Mouse (Mus musculus) embryonic facial prominence, embryonic 10.5 days (tissue): ENCODE results near the gene Plekha1. TPM values are rescaled to one million over a fixed set of nuclear protein-coding genes. Genes with fewer than 3 reads are reported as not detected.

Source experiments
- DNase-seq: peaks from one replicate; pipeline ENCODE4 v3.0.0-alpha.2; 2017; ENCODE audit warnings: low spot score
- H3K27ac ChIP-seq: fragments of 300-500 bp; sonication (generic); replicated peaks from 2 replicates; pipeline ENCODE4 v1.5.1; 2016; ENCODE audit warnings: mild to moderate bottlenecking
- H3K27me3 ChIP-seq: fragments of 300-500 bp; sonication (generic); replicated peaks from 2 replicates; pipeline ENCODE4 v1.6.1; 2016; ENCODE audit warnings: low read depth, mild to moderate bottlenecking; ENCODE audit not compliant: poor library complexity, severe bottlenecking
- H3K36me3 ChIP-seq: fragments of 300-500 bp; sonication (generic); replicated peaks from 2 replicates; pipeline ENCODE4 v1.6.1; 2016; ENCODE audit warnings: mild to moderate bottlenecking, moderate library complexity
- H3K4me1 ChIP-seq: fragments of 300-500 bp; sonication (generic); 2 replicates; pipeline ENCODE4 v1.6.1; 2016
- H3K4me3 ChIP-seq: fragments of 300-500 bp; sonication (generic); 2 replicates; pipeline ENCODE4 v1.5.1; 2016; ENCODE audit warnings: mild to moderate bottlenecking, moderate library complexity
- H3K9me3 ChIP-seq: fragments of 300-500 bp; sonication (generic); 2 replicates; pipeline ENCODE4 v1.6.1; 2016; ENCODE audit warnings: mild to moderate bottlenecking
- WGBS: fragments of 180-500 bp; shearing (Covaris S2); methylation state at CpG from one replicate; pipeline ENCODE4 v1.1.7; 2016; 5-methylcytosine and 5-hydroxymethylcytosine counted together
- polyA plus RNA-seq: library from polyadenylated mRNA; unstranded; fragments of >200 nt; fragmentation: Nextera tagmentation; extraction: Ambion mirVana; gene quantifications from 2 replicates; pipeline ENCODE4 v1.2.1, GENCODE M21; 2016

Gene Plekha1
- polyA plus RNA-seq, 1 experiment from 2014 or later: 37.5 TPM

DNA sequence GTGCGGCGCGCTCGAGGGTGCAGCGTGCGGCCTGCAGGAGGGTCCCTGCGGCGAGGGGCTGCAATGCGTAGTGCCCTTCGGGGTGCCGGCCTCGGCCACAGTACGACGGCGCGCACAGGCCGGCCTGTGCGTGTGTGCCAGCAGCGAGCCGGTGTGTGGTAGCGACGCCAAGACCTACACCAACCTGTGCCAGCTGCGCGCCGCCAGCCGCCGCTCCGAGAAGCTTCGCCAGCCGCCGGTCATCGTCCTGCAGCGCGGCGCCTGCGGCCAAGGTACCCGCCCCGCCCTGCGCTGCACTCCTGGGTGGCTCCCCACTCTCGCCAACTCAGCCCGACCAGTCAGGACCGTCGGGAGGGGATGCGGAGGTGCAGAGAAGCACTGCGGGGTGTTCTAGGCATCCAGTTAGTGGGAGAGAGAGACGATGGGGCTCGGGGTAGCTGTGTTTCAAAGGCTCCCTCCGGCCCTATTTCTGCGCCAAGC, 71.0 kb downstream of the Plekha1 start:
- WGBS: 2% methylated on average over 49 of the region's 49 CpGs
- Histone ChIP-seq H3K36me3 (no peaks in the 10 kb centered on the region), H3K27ac (no peak overlapping the region; the same call in 1 of the 2 replicates), H3K4me1 (peaks cover 16% of the 10 kb centered on the region), H3K4me3 (peak overlapping the region; percentile 61), H3K9me3 (no peaks in the 10 kb centered on the region), H3K27me3 (peaks cover 93% of the 10 kb centered on the region)
- DNase-seq: peak; percentile 43

DNA sequence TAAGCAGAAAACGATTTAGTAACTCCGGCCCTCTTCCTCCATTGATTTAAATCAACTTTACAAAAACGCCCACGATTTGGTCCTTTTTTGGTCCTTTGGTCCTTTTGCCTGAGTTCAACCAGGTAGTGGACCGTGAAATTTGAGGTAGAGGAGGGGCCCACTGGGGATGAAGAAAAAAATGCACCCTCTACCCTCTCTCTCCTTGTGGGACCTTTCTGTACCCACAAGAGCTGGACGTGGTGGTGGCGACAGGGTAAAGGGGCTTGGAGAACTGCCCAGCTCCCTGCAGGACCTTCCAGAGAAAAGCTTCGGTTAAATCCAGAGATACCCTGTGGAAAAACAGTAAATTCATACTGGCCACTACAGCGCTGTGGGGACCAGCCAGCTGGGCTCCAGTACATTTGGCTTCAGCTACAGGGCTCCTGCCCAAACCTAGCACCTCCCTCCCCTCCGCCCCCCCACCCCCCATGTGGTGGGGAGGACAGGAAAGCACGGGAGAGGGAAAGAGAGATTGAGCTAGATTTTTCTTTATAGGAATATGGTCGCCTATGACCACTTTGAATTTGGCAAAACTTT, 71.8 kb downstream of the Plekha1 start:
- no peaks in the 10 kb centered on the region for H3K36me3 ChIP-seq
- DNase-seq: no peak
- no peak overlapping the region for H3K27ac ChIP-seq
- 28% methylated on average over 12 of the region's 12 CpGs for WGBS
- H3K9me3 ChIP-seq: no peaks in the 10 kb centered on the region
- peaks cover 90% of the 10 kb centered on the region for H3K27me3 ChIP-seq
- peaks cover 16% of the 10 kb centered on the region for H3K4me1 ChIP-seq
- no peak overlapping the region for H3K4me3 ChIP-seq

DNA sequence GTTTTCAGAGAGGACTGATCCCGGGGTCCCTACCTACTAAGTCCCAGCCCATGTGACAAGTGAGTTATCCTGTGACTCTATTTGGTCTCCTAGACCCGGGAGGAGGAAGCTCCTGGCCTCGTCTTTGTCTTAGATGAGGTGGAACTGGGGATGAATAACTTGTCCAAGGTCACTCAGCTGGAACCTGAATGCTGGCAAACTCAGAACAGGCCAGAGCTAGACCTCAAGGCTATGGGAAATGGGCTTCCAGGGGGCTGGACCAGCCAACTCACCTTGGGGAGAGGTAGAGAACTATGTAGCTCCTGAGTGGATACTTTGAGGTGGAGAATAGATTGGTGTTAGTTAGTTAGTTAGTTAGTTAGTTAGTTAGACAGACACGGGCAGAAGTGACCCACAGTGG, 72.4 kb downstream of the Plekha1 start:
- Histone ChIP-seq H3K27me3 (peaks cover 84% of the 10 kb centered on the region), H3K36me3 (no peaks in the 10 kb centered on the region), H3K4me1 (peaks cover 16% of the 10 kb centered on the region), H3K27ac (no peak overlapping the region), H3K9me3 (no peaks in the 10 kb centered on the region), H3K4me3 (no peak overlapping the region)
- 63% methylated on average over 4 of the region's 4 CpGs for WGBS
- no peak for DNase-seq

DNA sequence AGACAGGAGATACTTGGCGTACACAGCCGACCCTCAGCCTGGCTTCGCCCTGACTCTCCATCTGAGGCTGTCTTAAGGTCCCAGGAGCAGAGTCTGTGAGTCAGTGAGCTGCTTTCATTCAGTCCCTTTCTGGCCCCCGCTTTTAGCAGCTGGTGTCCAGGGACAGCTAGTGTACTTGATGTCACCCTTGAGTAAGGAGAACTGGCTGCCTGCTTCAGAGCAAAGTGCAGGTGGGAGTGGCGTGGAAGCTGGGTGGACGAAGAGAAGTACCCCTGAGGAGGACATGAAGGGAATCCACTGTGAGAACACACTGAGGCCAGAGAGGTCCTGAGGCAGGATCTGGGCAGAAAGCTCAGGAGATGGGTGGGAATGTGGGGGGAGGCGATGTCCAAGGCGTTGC, 73.3 kb downstream of the Plekha1 start:
- Histone ChIP-seq H3K4me3 (no peak overlapping the region), H3K36me3 (no peaks in the 10 kb centered on the region), H3K9me3 (no peaks in the 10 kb centered on the region), H3K27ac (no peak overlapping the region), H3K27me3 (peaks cover 75% of the 10 kb centered on the region), H3K4me1 (peaks cover 16% of the 10 kb centered on the region)
- no peak for DNase-seq
- WGBS: 92% methylated on average over 8 of the region's 8 CpGs

DNA sequence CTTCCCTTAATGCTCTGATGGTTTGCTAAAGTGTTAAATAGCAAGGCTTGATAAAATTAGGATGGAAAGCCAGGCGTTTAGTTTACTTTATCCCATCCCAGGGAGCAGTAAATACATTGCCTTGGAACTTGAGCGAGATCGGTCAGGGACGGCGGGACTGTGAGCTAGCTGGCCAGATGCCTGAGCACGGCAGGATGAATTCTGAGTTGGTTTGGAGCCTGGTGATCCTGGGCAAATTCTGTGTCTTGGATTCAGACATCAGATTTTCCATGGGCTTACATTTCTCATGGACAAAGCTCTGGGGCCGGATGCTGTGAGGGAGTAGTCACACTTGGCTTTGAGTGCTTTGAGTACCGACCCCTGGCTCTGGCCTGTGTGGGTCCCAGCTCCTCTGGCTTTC, 75.2 kb downstream of the Plekha1 start:
- H3K4me1 ChIP-seq: peaks cover 12% of the 10 kb centered on the region
- H3K27me3 ChIP-seq: peaks cover 56% of the 10 kb centered on the region
- no peaks in the 10 kb centered on the region for H3K9me3 ChIP-seq
- WGBS: 86% methylated on average over 8 of the region's 8 CpGs
- no peak for DNase-seq
- no peak overlapping the region for H3K4me3 ChIP-seq
- no peak overlapping the region for H3K27ac ChIP-seq
- no peaks in the 10 kb centered on the region for H3K36me3 ChIP-seq

DNA sequence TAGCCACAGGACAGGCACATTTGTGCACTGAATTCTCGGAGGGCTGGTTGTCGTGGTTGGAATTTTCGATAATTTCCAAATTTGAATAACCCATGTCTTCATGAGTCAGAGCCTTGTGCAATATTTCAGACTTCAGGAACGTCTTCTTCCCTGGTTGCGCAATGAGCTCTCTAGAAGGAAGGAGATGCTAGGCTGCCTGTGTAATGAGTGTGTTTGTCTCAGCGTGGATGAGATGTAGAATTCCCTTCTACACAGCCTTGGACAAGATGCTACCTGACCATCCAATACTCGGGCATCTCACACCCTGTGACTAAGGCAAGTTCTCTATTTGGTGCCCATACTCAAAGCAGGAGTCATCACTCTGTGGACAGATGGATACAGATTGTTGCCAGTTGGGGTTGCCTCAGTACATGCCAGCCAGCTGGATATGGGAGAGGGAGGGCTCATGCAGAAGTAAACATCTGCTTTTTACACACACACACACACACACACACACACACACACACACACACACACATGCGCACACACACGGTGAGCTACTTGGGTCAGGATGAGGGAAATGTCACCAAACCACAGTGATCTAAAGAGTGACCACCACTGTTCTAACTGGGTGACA, 77.8 kb downstream of the Plekha1 start:
- 89% methylated on average over 9 of the region's 9 CpGs for WGBS
- Histone ChIP-seq H3K4me3 (no peak overlapping the region), H3K36me3 (no peaks in the 10 kb centered on the region), H3K27me3 (peaks cover 30% of the 10 kb centered on the region), H3K4me1 (no peaks in the 10 kb centered on the region), H3K9me3 (no peaks in the 10 kb centered on the region), H3K27ac (no peak overlapping the region)
- DNase-seq: no peak

DNA sequence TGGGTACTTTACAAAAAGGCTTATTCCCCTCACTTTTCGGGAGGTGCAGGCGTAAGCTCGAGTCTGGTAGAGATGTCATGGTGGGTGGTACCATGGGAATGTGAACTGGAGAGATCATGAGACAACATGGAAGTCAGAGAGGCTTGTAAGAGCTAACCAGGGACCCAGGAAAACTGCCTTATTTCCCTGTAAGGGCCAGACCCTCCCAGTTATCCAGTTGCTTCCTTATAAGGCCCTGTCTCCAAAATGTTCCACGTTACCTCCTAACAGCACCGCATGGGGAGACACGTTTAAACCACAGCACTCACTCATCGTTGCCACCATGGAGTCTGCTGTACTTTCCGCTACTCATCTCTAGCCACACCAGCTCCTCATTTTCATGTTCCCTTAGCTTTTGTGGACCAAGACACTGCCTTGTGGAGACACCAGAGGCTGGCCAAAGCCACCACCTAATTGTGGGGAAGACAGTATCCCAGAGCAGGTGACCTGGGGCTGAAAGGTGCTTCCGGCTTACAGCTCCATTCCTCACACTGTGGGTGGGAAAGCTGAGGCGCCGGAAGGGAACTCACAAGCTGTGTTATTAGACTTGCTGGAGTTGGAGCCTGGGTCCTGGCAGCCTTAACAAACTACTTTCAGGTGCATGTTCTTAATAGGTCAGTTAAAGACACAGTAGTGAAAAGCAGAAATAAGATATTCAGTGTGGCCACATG, 79.4 kb downstream of the Plekha1 start:
- Histone ChIP-seq H3K9me3 (no peaks in the 10 kb centered on the region), H3K4me3 (no peak overlapping the region), H3K27ac (no peak overlapping the region), H3K27me3 (peaks cover 14% of the 10 kb centered on the region), H3K36me3 (no peaks in the 10 kb centered on the region), H3K4me1 (peaks cover 12% of the 10 kb centered on the region)
- DNase-seq: no peak
- 91% methylated on average over 11 of the region's 11 CpGs for WGBS

DNA sequence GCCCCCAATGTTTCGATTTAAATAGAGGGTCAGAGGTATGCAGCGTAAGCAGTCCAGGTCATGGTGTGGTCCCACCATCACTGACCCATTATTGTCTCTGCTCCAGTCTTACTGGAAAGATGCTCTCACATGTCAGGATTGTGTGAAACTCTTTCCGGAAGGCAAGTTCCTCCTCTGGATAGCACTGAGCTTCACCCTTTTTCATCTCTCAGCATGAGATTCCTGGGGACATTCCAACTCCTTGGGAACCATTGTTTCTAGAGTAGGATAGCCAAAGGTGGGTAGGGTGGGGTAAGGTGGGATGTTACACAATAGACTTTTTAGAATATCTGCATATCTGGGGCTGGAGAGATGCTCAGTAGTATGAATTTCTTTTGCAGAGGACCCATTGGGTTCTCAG, 80.2 kb downstream of the Plekha1 start:
- H3K36me3 ChIP-seq: no peaks in the 10 kb centered on the region
- H3K27me3 ChIP-seq: peaks cover 6% of the 10 kb centered on the region; the same call in 1 of the 2 replicates
- no peak overlapping the region for H3K4me3 ChIP-seq
- H3K4me1 ChIP-seq: peaks cover 12% of the 10 kb centered on the region
- 89% methylated on average over 3 of the region's 3 CpGs for WGBS
- DNase-seq: no peak
- H3K27ac ChIP-seq: no peak overlapping the region
- no peaks in the 10 kb centered on the region for H3K9me3 ChIP-seq

DNA sequence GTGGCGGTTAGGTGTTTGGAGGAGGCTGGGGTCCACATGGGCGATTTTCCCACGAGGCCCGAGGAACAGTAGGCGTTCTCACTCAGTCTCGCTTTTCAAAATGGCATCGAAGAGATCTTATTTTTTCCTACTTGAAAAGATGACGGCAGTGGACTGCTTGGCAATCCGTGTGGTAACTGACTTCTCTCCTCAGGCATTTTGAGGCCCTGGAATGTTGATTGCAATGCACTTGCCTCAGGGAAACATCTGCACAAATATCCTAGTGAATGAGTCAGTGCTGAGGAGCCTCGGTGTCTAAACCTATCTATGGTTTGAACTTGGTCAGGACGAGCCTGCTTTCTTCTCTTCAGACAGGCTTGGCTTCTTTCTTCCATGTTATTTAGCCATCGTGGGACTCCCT, 80.7 kb downstream of the Plekha1 start:
- Histone ChIP-seq H3K4me1 (peaks cover 12% of the 10 kb centered on the region), H3K4me3 (no peak overlapping the region), H3K36me3 (no peaks in the 10 kb centered on the region), H3K9me3 (no peaks in the 10 kb centered on the region), H3K27me3 (0 out of 2 replicates have a peak, but pooled peaks cover under 1% of the 10 kb centered on the region), H3K27ac (no peak overlapping the region)
- WGBS: 83% methylated on average over 12 of the region's 12 CpGs
- no peak for DNase-seq

DNA sequence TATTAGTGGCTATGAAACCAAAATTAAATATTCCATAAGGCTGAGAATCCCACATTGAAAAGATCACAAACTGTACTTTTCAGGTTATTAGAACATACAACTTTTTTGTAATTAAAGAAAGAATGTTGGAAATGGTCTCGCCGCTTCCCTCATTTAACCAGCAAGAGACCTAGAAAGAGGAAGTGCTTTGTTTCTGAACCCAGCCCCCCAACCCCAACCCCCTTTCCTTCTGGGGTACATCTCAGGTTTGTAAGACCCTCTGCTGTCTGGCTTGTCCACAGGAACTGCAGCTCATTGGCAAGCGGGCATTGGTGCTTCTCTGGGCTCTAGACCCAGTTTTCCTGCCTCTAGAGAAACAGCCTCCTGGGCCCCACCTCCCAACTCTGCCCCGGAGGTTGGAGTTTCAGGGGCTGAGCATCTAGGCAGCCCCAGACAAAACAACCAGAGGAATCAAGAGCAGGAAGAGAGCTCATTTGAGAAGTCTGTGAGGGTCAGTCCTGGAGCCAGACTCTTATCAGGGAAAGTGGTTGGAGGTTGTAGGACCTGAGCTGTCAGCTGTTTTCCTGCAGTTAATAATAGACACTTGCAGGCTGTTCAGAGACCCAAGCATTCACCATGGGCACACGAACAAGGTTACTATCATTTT, 83.1 kb downstream of the Plekha1 start:
- H3K27ac ChIP-seq: 0 out of 2 replicates have a peak overlapping the region, but pooled peaks have one; percentile 14
- DNase-seq: no peak
- peaks cover 12% of the 10 kb centered on the region for H3K4me1 ChIP-seq
- H3K4me3 ChIP-seq: no peak overlapping the region
- no peaks in the 10 kb centered on the region for H3K9me3 ChIP-seq
- no peaks in the 10 kb centered on the region for H3K36me3 ChIP-seq
- 0 out of 2 replicates have a peak, but pooled peaks cover 4% of the 10 kb centered on the region for H3K27me3 ChIP-seq
- WGBS: 61% methylated on average over 5 of the region's 5 CpGs

DNA sequence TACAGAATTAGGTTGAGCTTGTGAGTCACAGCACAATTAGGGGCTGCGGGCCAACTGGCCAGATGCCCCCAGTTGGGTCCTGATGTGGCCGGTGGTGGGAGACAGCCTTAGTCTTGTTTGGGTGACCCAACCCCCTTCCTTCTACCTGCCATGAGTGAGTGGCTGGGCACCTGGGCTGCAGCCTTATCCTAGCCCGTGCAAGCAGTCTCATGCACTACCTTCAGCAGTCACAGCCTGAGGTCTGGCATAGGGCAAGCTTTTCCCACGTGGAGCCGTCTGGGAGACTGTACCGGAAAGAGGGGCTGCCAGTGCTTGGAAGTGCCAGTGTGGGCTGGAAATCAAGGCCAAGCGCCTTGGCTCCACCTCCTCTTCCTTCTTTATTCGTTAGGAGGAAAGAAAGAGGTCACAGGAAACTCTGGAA, 83.8 kb downstream of the Plekha1 start:
- H3K27ac ChIP-seq: 0 out of 2 replicates have a peak overlapping the region, but pooled peaks have one; percentile 44
- H3K9me3 ChIP-seq: no peaks in the 10 kb centered on the region
- no peak for DNase-seq
- H3K36me3 ChIP-seq: no peaks in the 10 kb centered on the region
- peaks cover 12% of the 10 kb centered on the region for H3K4me1 ChIP-seq
- H3K27me3 ChIP-seq: 0 out of 2 replicates have a peak, but pooled peaks cover 4% of the 10 kb centered on the region
- no peak overlapping the region for H3K4me3 ChIP-seq
- WGBS: 57% methylated on average over 8 of the region's 8 CpGs

DNA sequence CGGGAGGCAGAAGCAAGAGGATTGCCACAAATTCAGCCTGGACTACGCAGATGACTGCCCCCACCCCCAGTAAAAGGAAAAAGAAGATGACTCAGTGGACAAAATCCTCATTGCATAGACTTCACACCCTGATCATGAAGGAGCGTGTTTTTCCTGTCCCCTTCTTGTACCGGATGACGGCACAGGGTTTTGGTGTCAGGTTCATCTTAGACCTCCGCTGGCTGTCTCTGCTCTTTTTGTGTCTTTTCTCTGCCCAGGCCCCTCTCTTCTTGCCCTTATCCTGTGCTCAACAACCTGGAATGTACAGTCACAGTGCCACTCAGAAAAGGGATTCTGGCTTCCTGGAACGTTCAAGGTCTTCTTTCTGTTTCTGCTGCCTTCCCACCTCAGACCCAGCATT, 84.9 kb downstream of the Plekha1 start:
- 89% methylated on average over 7 of the region's 7 CpGs for WGBS
- H3K9me3 ChIP-seq: no peaks in the 10 kb centered on the region
- no peak for DNase-seq

More for the DNA sequence above, 84.9 kb downstream of the Plekha1 start:
- Histone ChIP-seq H3K36me3 (no peaks in the 10 kb centered on the region), H3K27me3 (0 out of 2 replicates have a peak, but pooled peaks cover 4% of the 10 kb centered on the region), H3K4me3 (no peak overlapping the region), H3K27ac (no peak overlapping the region), H3K4me1 (peaks cover 12% of the 10 kb centered on the region)
